Mouse (Mus musculus) embryonic facial prominence, embryonic 12.5 days (tissue): ENCODE data around the gene Sh2b3. TPM values are rescaled to one million over a fixed set of nuclear protein-coding genes. Genes with fewer than 3 reads are reported as not detected.

Experiments
- ATAC-seq: fragments of 200-750 bp; cut with Nextera tagmentation; 2 replicates; pipeline ENCODE4 v1.8.0; 2017; ENCODE audit not compliant: insufficient number of reproducible peaks, insufficient read depth, low FRiP score, low TSS enrichment
- H3K27ac ChIP-seq: fragments of 300-500 bp; sonication (generic); 2 replicates; pipeline ENCODE4 v1.5.1; 2016; ENCODE audit warnings: mild to moderate bottlenecking
- H3K27me3 ChIP-seq: fragments of 300-500 bp; sonication (generic); 2 replicates; pipeline ENCODE4 v1.6.1; 2016; ENCODE audit warnings: mild to moderate bottlenecking, moderate library complexity
- H3K36me3 ChIP-seq: fragments of 300-500 bp; sonication (generic); 2 replicates; pipeline ENCODE4 v1.6.1; 2016; ENCODE audit warnings: mild to moderate bottlenecking
- H3K4me1 ChIP-seq: fragments of 300-500 bp; sonication (generic); 2 replicates; pipeline ENCODE4 v1.6.1; 2016
- H3K4me2 ChIP-seq: fragments of 300-500 bp; sonication (generic); replicated peaks from 2 replicates; pipeline ENCODE4 v1.6.1; 2016; ENCODE audit warnings: mild to moderate bottlenecking, moderate library complexity
- H3K4me3 ChIP-seq: fragments of 300-500 bp; sonication (generic); 2 replicates; pipeline ENCODE4 v1.5.1; 2016; ENCODE audit warnings: mild to moderate bottlenecking
- H3K9ac ChIP-seq: fragments of 300-500 bp; sonication (generic); 2 replicates; pipeline ENCODE4 v1.6.1; 2016; ENCODE audit warnings: mild to moderate bottlenecking, moderate library complexity
- H3K9me3 ChIP-seq: fragments of 300-500 bp; sonication (generic); 2 replicates; pipeline ENCODE4 v1.6.1; 2016; ENCODE audit warnings: mild to moderate bottlenecking, moderate library complexity
- WGBS: fragments of 180-500 bp; shearing (Covaris S2); methylation state at CpG from one replicate; pipeline ENCODE4 v1.1.7; 2016; 5-methylcytosine and 5-hydroxymethylcytosine counted together
- polyA plus RNA-seq: library from polyadenylated mRNA; unstranded; fragments of >200 nt; fragmentation: Nextera tagmentation; extraction: Ambion mirVana; gene quantifications from 2 replicates; pipeline ENCODE4 v1.2.1, GENCODE M21; 2016

Sh2b3 gene
- polyA plus RNA-seq, 1 experiment from 2014 or later, result 14.4 TPM

GRCm38 (mm10) chr5:121842665-121843118, 5.2 kb upstream of the Sh2b3 start:
- Histone ChIP-seq H3K9me3 (no peaks in the 10 kb centered on the region), H3K4me3 (peak overlapping the region; percentile 44), H3K9ac (peak overlapping the region; percentile 47), H3K27me3 (peaks cover 57% of the 10 kb centered on the region), H3K4me2 (peak overlapping the region; percentile 64), H3K27ac (no peak overlapping the region), H3K4me1 (peaks cover 15% of the 10 kb centered on the region), H3K36me3 (no peaks in the 10 kb centered on the region)
- ATAC-seq, result peak; percentile 24; the same call in 1 of the 2 replicates
- under 1% methylated on average over 33 of the region's 33 CpGs for WGBS

- 45% methylated on average over 10 of the region's 10 CpGs for WGBS
- Histone ChIP-seq H3K9ac (no peak overlapping the region), H3K36me3 (no peaks in the 10 kb centered on the region), H3K4me1 (peaks cover 18% of the 10 kb centered on the region), H3K4me3 (no peak overlapping the region), H3K9me3 (no peaks in the 10 kb centered on the region), H3K27ac (no peak overlapping the region), H3K4me2 (peak overlapping the region; percentile 64), H3K27me3 (peaks cover 61% of the 10 kb centered on the region)
- no peak for ATAC-seq
Measured at GRCm38 (mm10) chr5:121841973-121842372, 4.5 kb upstream of the Sh2b3 start.

- WGBS, result 91% methylated on average over 9 of the region's 9 CpGs
- no peak overlapping the region for H3K27ac ChIP-seq
- H3K4me2 ChIP-seq, result no peak overlapping the region
- no peak overlapping the region for H3K4me3 ChIP-seq
- peaks cover 61% of the 10 kb centered on the region for H3K27me3 ChIP-seq
- peaks cover 18% of the 10 kb centered on the region for H3K4me1 ChIP-seq
- H3K9me3 ChIP-seq, result no peaks in the 10 kb centered on the region
- H3K9ac ChIP-seq, result no peak overlapping the region
- H3K36me3 ChIP-seq, result no peaks in the 10 kb centered on the region
- no peak for ATAC-seq
Measured at GRCm38 (mm10) chr5:121841516-121841915, 4.1 kb upstream of the Sh2b3 start.

- H3K4me1 ChIP-seq, result peaks cover 36% of the 10 kb centered on the region
- H3K4me2 ChIP-seq, result peak overlapping the region; percentile 95
- H3K27me3 ChIP-seq, result peaks cover 55% of the 10 kb centered on the region
- 0 out of 2 replicates have a peak overlapping the region, but pooled peaks have one; percentile 17 for H3K9ac ChIP-seq
- H3K9me3 ChIP-seq, result no peaks in the 10 kb centered on the region
- H3K4me3 ChIP-seq, result peak overlapping the region; percentile 75
- H3K36me3 ChIP-seq, result no peaks in the 10 kb centered on the region
- 19% methylated on average over 7 of the region's 7 CpGs for WGBS
- H3K27ac ChIP-seq, result no peak overlapping the region
- no peak for ATAC-seq
Measured at GRCm38 (mm10) chr5:121839128-121839473, 1.7 kb upstream of the Sh2b3 start.

GRCm38 (mm10) chr5:121838341-121839127, 1.1 kb upstream of the Sh2b3 start:
- peaks cover 42% of the 10 kb centered on the region for H3K4me1 ChIP-seq

GRCm38 (mm10) chr5:121836692-121837415, 592 bp downstream of the Sh2b3 start:
- peak overlapping the region; percentile 69 for H3K27ac ChIP-seq
- H3K4me1 ChIP-seq, result peaks cover 51% of the 10 kb centered on the region

More at GRCm38 (mm10) chr5:121838341-121839127, 1.1 kb upstream of the Sh2b3 start:
- H3K4me3 ChIP-seq, result peak overlapping the region; percentile 75
- WGBS, result under 1% methylated on average over 46 of the region's 46 CpGs
- ATAC-seq, result no peak
- no peak overlapping the region; the same call in 1 of the 2 replicates for H3K27ac ChIP-seq
- H3K9me3 ChIP-seq, result no peaks in the 10 kb centered on the region
- H3K4me2 ChIP-seq, result peak overlapping the region; percentile 95
- H3K9ac ChIP-seq, result 0 out of 2 replicates have a peak overlapping the region, but pooled peaks have one; percentile 17
- peaks cover 50% of the 10 kb centered on the region for H3K27me3 ChIP-seq
- H3K36me3 ChIP-seq, result no peaks in the 10 kb centered on the region

GRCm38 (mm10) chr5:121835949-121836691, 1.3 kb downstream of the Sh2b3 start:
- peak overlapping the region; percentile 75 for H3K4me3 ChIP-seq
- peaks cover 51% of the 10 kb centered on the region for H3K4me1 ChIP-seq
- H3K36me3 ChIP-seq, result no peaks in the 10 kb centered on the region
- peaks cover 37% of the 10 kb centered on the region for H3K27me3 ChIP-seq
- peak overlapping the region; percentile 95 for H3K4me2 ChIP-seq
- peak overlapping the region; percentile 69 for H3K27ac ChIP-seq
- H3K9ac ChIP-seq, result peak overlapping the region; percentile 77
- WGBS, result under 1% methylated on average over 51 of the region's 51 CpGs
- H3K9me3 ChIP-seq, result no peaks in the 10 kb centered on the region
- no peak for ATAC-seq

More at GRCm38 (mm10) chr5:121836692-121837415, 592 bp downstream of the Sh2b3 start:
- peak overlapping the region; percentile 95 for H3K4me2 ChIP-seq
- H3K4me3 ChIP-seq, result peak overlapping the region; percentile 75
- H3K9me3 ChIP-seq, result no peaks in the 10 kb centered on the region
- 1% methylated on average over 76 of the region's 77 CpGs for WGBS
- H3K36me3 ChIP-seq, result no peaks in the 10 kb centered on the region
- ATAC-seq, result peak; percentile 66; the same call in 1 of the 2 replicates
- peaks cover 36% of the 10 kb centered on the region for H3K27me3 ChIP-seq
- peak overlapping the region; percentile 77 for H3K9ac ChIP-seq

GRCm38 (mm10) chr5:121834991-121835747, 2.3 kb downstream of the Sh2b3 start:
- H3K27me3 ChIP-seq, result peaks cover 35% of the 10 kb centered on the region
- peak overlapping the region; percentile 95 for H3K4me2 ChIP-seq
- no peaks in the 10 kb centered on the region for H3K36me3 ChIP-seq

GRCm38 (mm10) chr5:121834241-121834606, 3.2 kb downstream of the Sh2b3 start:
- Histone ChIP-seq H3K9me3 (no peaks in the 10 kb centered on the region), H3K27me3 (peaks cover 38% of the 10 kb centered on the region), H3K4me2 (no peak overlapping the region), H3K4me1 (peaks cover 54% of the 10 kb centered on the region), H3K9ac (no peak overlapping the region), H3K4me3 (no peak overlapping the region), H3K36me3 (no peaks in the 10 kb centered on the region), H3K27ac (no peak overlapping the region)
- ATAC-seq, result no peak
- 70% methylated on average over 7 of the region's 7 CpGs for WGBS

More at GRCm38 (mm10) chr5:121834991-121835747, 2.3 kb downstream of the Sh2b3 start:
- 43% methylated on average over 12 of the region's 12 CpGs for WGBS
- H3K4me1 ChIP-seq, result peaks cover 51% of the 10 kb centered on the region
- no peak for ATAC-seq
- peak overlapping the region; percentile 77 for H3K9ac ChIP-seq
- H3K27ac ChIP-seq, result no peak overlapping the region
- H3K9me3 ChIP-seq, result no peaks in the 10 kb centered on the region
- H3K4me3 ChIP-seq, result peak overlapping the region; percentile 75

GRCm38 (mm10) chr5:121833572-121834240, 3.7 kb downstream of the Sh2b3 start:
- 42% methylated on average over 10 of the region's 10 CpGs for WGBS
- H3K36me3 ChIP-seq, result no peaks in the 10 kb centered on the region
- ATAC-seq, result no peak
- peaks cover 37% of the 10 kb centered on the region for H3K27me3 ChIP-seq
- peaks cover 55% of the 10 kb centered on the region for H3K4me1 ChIP-seq
- H3K9me3 ChIP-seq, result no peaks in the 10 kb centered on the region
- no peak overlapping the region for H3K9ac ChIP-seq
- H3K4me3 ChIP-seq, result no peak overlapping the region
- H3K27ac ChIP-seq, result no peak overlapping the region
- H3K4me2 ChIP-seq, result peak overlapping the region; percentile 9; the same call in 1 of the 2 replicates
